Mouse (Mus musculus) liver, embryonic 14.5 days (tissue): ENCODE results near the gene Fam8a1. TPM values are rescaled to one million over a fixed set of nuclear protein-coding genes. Genes with fewer than 3 reads are reported as not detected.

Source experiments
- ATAC-seq: fragments of 200-750 bp; cut with Nextera tagmentation; 2 replicates; pipeline ENCODE4 v1.8.0; 2017; ENCODE audit warnings: moderate number of reproducible peaks, mild to moderate bottlenecking, moderate library complexity; ENCODE audit not compliant: insufficient read depth
- DNase-seq, 3 experiments: peaks; one replicate each; pipeline ENCODE4 v3.0.0-alpha.2; 2012 to 2013; ENCODE audit warnings: low read depth in 3 of 3, low spot score in 3 of 3
- H3K27ac ChIP-seq: fragments of 300-500 bp; sonication (generic); 2 replicates; pipeline ENCODE4 v1.5.1; 2014; ENCODE audit warnings: moderate library complexity, mild to moderate bottlenecking, control low read depth, inconsistent platforms
- H3K27me3 ChIP-seq: fragments of 300-500 bp; sonication (generic); 2 replicates; pipeline ENCODE4 v1.6.1; 2014; ENCODE audit warnings: mild to moderate bottlenecking, low read length, moderate library complexity; ENCODE audit not compliant: control insufficient read depth, insufficient read depth
- H3K36me3 ChIP-seq: fragments of 300-500 bp; sonication (generic); replicated peaks from 2 replicates; pipeline ENCODE4 v1.6.1; 2014; ENCODE audit warnings: low read depth; ENCODE audit not compliant: control insufficient read depth, insufficient read depth
- H3K4me1 ChIP-seq, 2 experiments: fragments of 200-500 bp in 1 of 2; fragments of 300-500 bp in 1 of 2; sonication (generic) in 1 of 2; replicated peaks; 2 replicates each; pipeline ENCODE4 v1.6.1; 2012 to 2014; ENCODE audit warnings: antibody characterized with exemption in 1 of 2, inconsistent platforms in 1 of 2, low read length in 1 of 2; ENCODE audit not compliant: control insufficient read depth in 2 of 2, insufficient read depth in 2 of 2
- H3K4me2 ChIP-seq: fragments of 300-500 bp; sonication (generic); 2 replicates; pipeline ENCODE4 v1.6.1; 2014; ENCODE audit warnings: low read depth, mild to moderate bottlenecking, control low read depth, moderate library complexity
- H3K4me3 ChIP-seq, 2 experiments: fragments of 200-500 bp in 1 of 2; fragments of 300-500 bp in 1 of 2; sonication (generic) in 1 of 2; 2 replicates each; pipeline ENCODE4 v1.5.1; 2012 to 2014; ENCODE audit warnings: low read depth in 2 of 2, low read length in 2 of 2, mild to moderate bottlenecking in 2 of 2, control low read depth in 1 of 2, inconsistent platforms in 1 of 2, moderate library complexity in 1 of 2; ENCODE audit not compliant: insufficient read depth in 1 of 2
- H3K9ac ChIP-seq: fragments of 300-500 bp; sonication (generic); replicated peaks from 2 replicates; pipeline ENCODE4 v1.6.1; 2014; ENCODE audit warnings: mild to moderate bottlenecking, control low read depth, moderate library complexity
- H3K9me3 ChIP-seq: fragments of 300-500 bp; sonication (generic); 2 replicates; pipeline ENCODE4 v1.6.1; 2016; ENCODE audit warnings: low read length, mixed read lengths; ENCODE audit not compliant: control insufficient read depth
- CTCF ChIP-seq: IDR thresholded peaks from 2 replicates; pipeline ENCODE4 v1.5.1; 2016; ENCODE audit warnings: antibody characterized with exemption, low read depth, control low read depth
- EP300 ChIP-seq: IDR thresholded peaks from 2 replicates; pipeline ENCODE4 v1.6.1; 2016; ENCODE audit warnings: antibody characterized with exemption, low read depth
- WGBS: fragments of 180-500 bp; shearing (Covaris S2); extraction: QIAGEN DNeasy Blood & Tissue Kit; methylation state at CpG from one replicate; pipeline ENCODE4 v1.1.7; 2014; ENCODE audit not compliant: insufficient replicate concordance; 5-methylcytosine and 5-hydroxymethylcytosine counted together
- polyA plus RNA-seq, 2 experiments: library from polyadenylated mRNA; depleted of rRNA in 1 of 2; stranded (reverse) in 1 of 2; unstranded in 1 of 2; fragments of >200 nt; fragmentation: Nextera tagmentation in 1 of 2; extraction: Ambion mirVana in 1 of 2; gene quantifications; 2 replicates each; pipeline versions ENCODE4 v1.2.1 to v1.2.3; 2012 to 2014

Gene Fam8a1
- polyA plus RNA-seq, 2 experiments, result 2.6 to 7.7 TPM

GRCm38 (mm10) chr13:46629391-46629790, 39.9 kb upstream of the Fam8a1 start:
- 0 out of 4 replicates have a peak, but pooled peaks cover 0 to 3% of the 10 kb centered on the region in 2 experiments for H3K4me1 ChIP-seq
- no peak overlapping the region for H3K9ac ChIP-seq
- DNase-seq (no peak), ATAC-seq (no peak)
- no peaks in the 10 kb centered on the region for H3K36me3 ChIP-seq
- 52% methylated on average over 6 of the region's 6 CpGs for WGBS
- H3K4me2 ChIP-seq, result no peak overlapping the region
- no peak for TF ChIP-seq CTCF
- no peak for TF ChIP-seq EP300
- H3K9me3 ChIP-seq, result no peaks in the 10 kb centered on the region
- H3K4me3 ChIP-seq, result no peak overlapping the region
- no peak overlapping the region for H3K27ac ChIP-seq
- no peaks in the 10 kb centered on the region for H3K27me3 ChIP-seq

- H3K27me3 ChIP-seq, result no peaks in the 10 kb centered on the region
- DNase-seq (no peak), ATAC-seq (no peak)
- H3K9ac ChIP-seq, result no peak overlapping the region
- TF ChIP-seq CTCF (no peak), EP300 (no peak)
- no peak overlapping the region for H3K4me2 ChIP-seq
- H3K4me3 ChIP-seq, result no peak overlapping the region
- H3K9me3 ChIP-seq, result no peaks in the 10 kb centered on the region
- WGBS, result 48% methylated on average over 4 of the region's 4 CpGs
- H3K36me3 ChIP-seq, result no peaks in the 10 kb centered on the region
- 0 out of 4 replicates have a peak, but pooled peaks cover 0 to 3% of the 10 kb centered on the region in 2 experiments for H3K4me1 ChIP-seq
- no peak overlapping the region for H3K27ac ChIP-seq
These were observed 36.5 kb upstream of the Fam8a1 start for GRCm38 (mm10) chr13:46632796-46633195.

GRCm38 (mm10) chr13:46633320-46634132, 35.8 kb upstream of the Fam8a1 start:
- no peak overlapping the region for H3K9ac ChIP-seq
- no peaks in the 10 kb centered on the region for H3K27me3 ChIP-seq
- H3K4me2 ChIP-seq, result no peak overlapping the region
- 0 out of 4 replicates have a peak, but pooled peaks cover 0 to 3% of the 10 kb centered on the region in 2 experiments for H3K4me1 ChIP-seq
- H3K9me3 ChIP-seq, result no peaks in the 10 kb centered on the region
- H3K4me3 ChIP-seq, result no peak overlapping the region
- H3K36me3 ChIP-seq, result no peaks in the 10 kb centered on the region
- TF ChIP-seq EP300 (no peak), CTCF (no peak)
- 61% methylated on average over 18 of the region's 18 CpGs for WGBS
- DNase-seq, result no peak
- no peak overlapping the region for H3K27ac ChIP-seq
- ATAC-seq, result no peak

- 16% methylated on average over 6 of the region's 6 CpGs for WGBS
- H3K4me2 ChIP-seq, result no peak overlapping the region
- no peak for DNase-seq
These were observed 35.2 kb upstream of the Fam8a1 start for GRCm38 (mm10) chr13:46634133-46634488.

GRCm38 (mm10) chr13:46640608-46641468, 28.5 kb upstream of the Fam8a1 start:
- H3K4me3 ChIP-seq, result no peak overlapping the region
- no peak for ATAC-seq
- H3K4me1 ChIP-seq, result no peaks in the 10 kb centered on the region
- 70% methylated on average over 10 of the region's 10 CpGs for WGBS
- no peaks in the 10 kb centered on the region for H3K27me3 ChIP-seq
- no peak overlapping the region for H3K4me2 ChIP-seq
- DNase-seq, result no peak
- no peak overlapping the region for H3K9ac ChIP-seq
- H3K27ac ChIP-seq, result no peak overlapping the region
- no peaks in the 10 kb centered on the region for H3K36me3 ChIP-seq
- TF ChIP-seq EP300 (no peak), CTCF (no peak)
- H3K9me3 ChIP-seq, result peaks cover 4% of the 10 kb centered on the region

More at GRCm38 (mm10) chr13:46634133-46634488, 35.2 kb upstream of the Fam8a1 start:
- ATAC-seq, result no peak
- Histone ChIP-seq H3K4me1 (0 out of 4 replicates have a peak, but pooled peaks cover 0 to 3% of the 10 kb centered on the region in 2 experiments), H3K36me3 (no peaks in the 10 kb centered on the region), H3K27ac (no peak overlapping the region), H3K4me3 (no peak overlapping the region), H3K27me3 (no peaks in the 10 kb centered on the region), H3K9me3 (no peaks in the 10 kb centered on the region), H3K9ac (no peak overlapping the region)
- TF ChIP-seq CTCF (no peak), EP300 (no peak)
